Mouse (Mus musculus): ENCODE data around the gene Lamtor4. TPM values are rescaled to one million over a fixed set of nuclear protein-coding genes. Genes with fewer than 3 reads are reported as not detected.

Gene Lamtor4
- polyA plus RNA-seq, 1 experiment: 2.3 TPM

GRCm38 (mm10) chr5:138265712-138266111 is 10.4 kb downstream of the Lamtor4 start:
- Histone ChIP-seq H3K4me1 (ENCODE audit: control insufficient read depth) (peaks cover 44% of the 10 kb centered on the region), H3K27me3 (ENCODE audit: control insufficient read depth) (peaks cover 5% of the 10 kb centered on the region), H3K9me3 (ENCODE audit: control insufficient read depth, low read length) (no peaks in the 10 kb centered on the region), H3K4me3 (replicated peaks) (no peak overlapping the region), H3K36me3 (ENCODE audit: control insufficient read depth) (peaks cover 23% of the 10 kb centered on the region)
- TF ChIP-seq TAL1 (IDR thresholded peaks at IDR 0.05; ENCODE audit: low read length) (no peak), GATA1 (IDR thresholded peaks at IDR 0.05; ENCODE audit: low read length) (no peak)

DNA sequence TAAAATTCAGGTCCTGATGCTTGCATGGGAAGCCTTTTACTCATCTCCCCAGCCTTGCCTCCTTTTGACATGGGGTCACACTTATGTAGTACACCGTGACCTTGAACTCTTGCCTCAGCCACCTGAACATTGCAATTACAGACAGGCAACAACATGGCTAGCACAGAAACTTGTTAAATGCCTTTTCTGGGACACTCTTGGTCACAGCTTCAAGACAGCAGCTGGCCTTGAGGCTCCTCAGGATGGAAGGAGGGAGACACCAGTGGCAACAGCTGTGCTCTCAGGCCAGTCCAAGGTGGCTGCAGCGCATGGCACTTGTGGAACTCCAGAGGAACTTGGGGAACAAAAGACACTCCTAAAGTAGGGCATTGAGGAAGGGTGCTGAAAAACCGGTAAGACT is 11.8 kb downstream of the Lamtor4 start:
- Histone ChIP-seq H3K27me3 (ENCODE audit: control insufficient read depth) (peaks cover 19% of the 10 kb centered on the region), H3K4me3 (replicated peaks) (no peak overlapping the region), H3K36me3 (ENCODE audit: control insufficient read depth) (peaks cover 9% of the 10 kb centered on the region), H3K4me1 (ENCODE audit: control insufficient read depth) (peaks cover 30% of the 10 kb centered on the region), H3K9me3 (ENCODE audit: control insufficient read depth, low read length) (no peaks in the 10 kb centered on the region)
- TF ChIP-seq GATA1 (IDR thresholded peaks at IDR 0.05; ENCODE audit: low read length) (no peak), TAL1 (IDR thresholded peaks at IDR 0.05; ENCODE audit: low read length) (no peak)

DNA sequence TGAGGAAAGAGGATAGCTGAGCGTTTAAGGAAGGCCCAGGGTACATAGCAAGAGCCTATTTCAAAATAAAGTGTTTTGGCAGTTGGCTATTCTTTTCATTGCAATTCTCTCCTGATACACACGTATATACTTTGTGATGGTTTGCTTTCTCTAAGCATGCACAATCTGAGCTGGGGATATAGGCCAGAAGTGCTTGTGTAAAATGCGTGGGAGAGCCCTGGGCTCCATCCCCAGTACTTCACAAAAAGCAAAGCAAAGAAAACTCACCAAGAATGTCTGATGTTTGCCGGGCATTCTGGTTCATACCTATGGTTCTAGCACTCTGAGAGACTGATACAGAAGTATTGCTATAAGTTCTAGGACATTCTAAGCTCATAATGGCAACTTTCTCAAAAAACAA is 13.7 kb downstream of the Lamtor4 start:
- Histone ChIP-seq H3K4me1 (ENCODE audit: control insufficient read depth) (peaks cover 15% of the 10 kb centered on the region), H3K4me3 (replicated peaks) (no peak overlapping the region), H3K36me3 (ENCODE audit: control insufficient read depth) (peaks cover 4% of the 10 kb centered on the region), H3K27me3 (ENCODE audit: control insufficient read depth) (peaks cover 37% of the 10 kb centered on the region), H3K9me3 (ENCODE audit: control insufficient read depth, low read length) (no peaks in the 10 kb centered on the region)
- TF ChIP-seq GATA1 (IDR thresholded peaks at IDR 0.05; ENCODE audit: low read length) (no peak), TAL1 (IDR thresholded peaks at IDR 0.05; ENCODE audit: low read length) (no peak)

- TF ChIP-seq GATA1 (IDR thresholded peaks at IDR 0.05; ENCODE audit: low read length) (no peak), TAL1 (IDR thresholded peaks at IDR 0.05; ENCODE audit: low read length) (no peak)
- peaks cover 50% of the 10 kb centered on the region for H3K27me3 ChIP-seq (ENCODE audit: control insufficient read depth)
- H3K4me1 ChIP-seq (ENCODE audit: control insufficient read depth): no peaks in the 10 kb centered on the region; the same call in 1 of the 2 replicates
- no peaks in the 10 kb centered on the region for H3K9me3 ChIP-seq (ENCODE audit: control insufficient read depth, low read length)
- no peaks in the 10 kb centered on the region for H3K36me3 ChIP-seq (ENCODE audit: control insufficient read depth)
- no peak overlapping the region for H3K4me3 ChIP-seq (replicated peaks)
These were observed 15.9 kb downstream of the Lamtor4 start for GRCm38 (mm10) chr5:138271232-138271631.

GRCm38 (mm10) chr5:138272409-138272923 is 17.2 kb downstream of the Lamtor4 start, which contains the start of gene Gal3st4:
TSS of gene Gal3st4 (minus strand) at chr5:138272840.
- TF ChIP-seq TAL1 (IDR thresholded peaks at IDR 0.05; ENCODE audit: low read length) (no peak), GATA1 (IDR thresholded peaks at IDR 0.05; ENCODE audit: low read length) (no peak)
- peaks cover 50% of the 10 kb centered on the region for H3K27me3 ChIP-seq (ENCODE audit: control insufficient read depth)
- H3K9me3 ChIP-seq (ENCODE audit: control insufficient read depth, low read length): no peaks in the 10 kb centered on the region
- no peak within 1 kb of the TSS for H3K4me3 ChIP-seq (replicated peaks)
- H3K36me3 ChIP-seq (ENCODE audit: control insufficient read depth): no peaks in the 10 kb centered on the region
- H3K4me1 ChIP-seq (ENCODE audit: control insufficient read depth): no peaks in the 10 kb centered on the region; the same call in 1 of the 2 replicates

DNA sequence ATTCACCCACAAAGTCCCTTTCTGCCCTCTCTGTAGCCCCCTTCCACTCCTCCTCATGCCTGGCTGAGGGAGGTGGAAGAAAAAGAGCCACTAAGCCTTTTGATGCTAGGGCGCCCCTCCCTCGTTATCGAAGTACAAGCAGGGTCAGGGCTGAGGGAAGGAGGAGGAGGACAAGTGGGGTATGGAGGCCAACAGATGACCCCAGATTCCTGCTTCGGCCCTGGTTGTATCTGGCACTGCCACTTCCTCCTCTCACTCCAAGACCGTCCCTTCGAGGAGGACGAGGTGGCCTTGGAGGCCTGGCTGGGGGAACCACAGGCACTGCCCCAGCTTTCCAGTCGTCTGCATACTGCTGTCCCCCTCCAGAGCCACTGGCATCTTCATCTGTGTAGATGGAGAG is 18.9 kb downstream of the Lamtor4 start:
- Histone ChIP-seq H3K4me1 (ENCODE audit: control insufficient read depth) (no peaks in the 10 kb centered on the region; the same call in none of the 2 replicates), H3K36me3 (ENCODE audit: control insufficient read depth) (no peaks in the 10 kb centered on the region), H3K9me3 (ENCODE audit: control insufficient read depth, low read length) (no peaks in the 10 kb centered on the region), H3K4me3 (replicated peaks) (no peak overlapping the region), H3K27me3 (ENCODE audit: control insufficient read depth) (peaks cover 56% of the 10 kb centered on the region)
- TF ChIP-seq GATA1 (IDR thresholded peaks at IDR 0.05; ENCODE audit: low read length): no peak
- no peak for TF ChIP-seq TAL1 (IDR thresholded peaks at IDR 0.05; ENCODE audit: low read length)

- peaks cover 5% of the 10 kb centered on the region for H3K9me3 ChIP-seq (ENCODE audit: control insufficient read depth, low read length)
- H3K4me3 ChIP-seq (replicated peaks): no peak overlapping the region
- H3K27me3 ChIP-seq (ENCODE audit: control insufficient read depth): peaks cover 64% of the 10 kb centered on the region
- TF ChIP-seq GATA1 (IDR thresholded peaks at IDR 0.05; ENCODE audit: low read length) (no peak), TAL1 (IDR thresholded peaks at IDR 0.05; ENCODE audit: low read length) (no peak)
- H3K4me1 ChIP-seq (ENCODE audit: control insufficient read depth): peaks cover 12% of the 10 kb centered on the region
- no peaks in the 10 kb centered on the region for H3K36me3 ChIP-seq (ENCODE audit: control insufficient read depth)
These were observed 20.2 kb downstream of the Lamtor4 start for GRCm38 (mm10) chr5:138275216-138276050.

GRCm38 (mm10) chr5:138277994-138278393 is 22.7 kb downstream of the Lamtor4 start:
- peaks cover 7% of the 10 kb centered on the region for H3K9me3 ChIP-seq (ENCODE audit: control insufficient read depth, low read length)
- H3K36me3 ChIP-seq (ENCODE audit: control insufficient read depth): no peaks in the 10 kb centered on the region; the same call in 1 of the 2 replicates
- H3K27me3 ChIP-seq (ENCODE audit: control insufficient read depth): peaks cover 38% of the 10 kb centered on the region
- no peak overlapping the region for H3K4me3 ChIP-seq (replicated peaks)
- H3K4me1 ChIP-seq (ENCODE audit: control insufficient read depth): peaks cover 24% of the 10 kb centered on the region
- no peak for TF ChIP-seq TAL1 (IDR thresholded peaks at IDR 0.05; ENCODE audit: low read length)
- no peak for TF ChIP-seq GATA1 (IDR thresholded peaks at IDR 0.05; ENCODE audit: low read length)
